Mouse (Mus musculus): ENCODE measurements around the gene Olfr1084.

DNA sequence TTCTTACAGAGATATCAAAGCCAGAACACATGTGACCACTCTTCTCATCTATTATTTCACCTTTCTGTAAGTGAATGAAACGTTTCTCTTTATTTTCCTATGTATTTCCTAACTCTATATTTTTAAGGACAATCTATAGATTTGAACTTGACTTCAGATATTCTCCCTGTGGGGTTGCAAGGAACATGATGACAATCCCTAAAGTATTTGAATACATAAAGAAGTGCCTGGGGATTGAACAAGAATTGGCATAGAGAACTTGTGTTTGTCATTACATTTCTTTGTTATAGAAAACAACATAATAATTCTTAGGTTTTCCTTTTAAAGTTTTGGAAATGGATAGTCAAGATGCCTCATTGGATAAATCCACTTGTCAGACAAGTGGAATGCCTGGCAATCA lies 22.4 kb upstream of the Olfr1084 start, which contains the start of gene Olfr1085:
- no peak for TF ChIP-seq CTCF (IDR thresholded peaks at IDR 0.05; ENCODE audit: borderline replicate concordance, insufficient read depth, low read length)
- no peak for TF ChIP-seq POLR2A (IDR thresholded peaks at IDR 0.05; ENCODE audit: low read depth, low read length)

Measured in embryonic fibroblast, embryonic 13.5 days (primary cell).